Mouse (Mus musculus): ENCODE data around the gene Ccdc81. TPM values are rescaled to one million over a fixed set of nuclear protein-coding genes. Genes with fewer than 3 reads are reported as not detected.

Gene Ccdc81
- total RNA-seq, 2 experiments from 2014 or later: 0.10 TPM; not detected in 1

GRCm38 (mm10) chr7:89879686-89880085, 23.7 kb downstream of the Ccdc81 start:
- intact Hi-C loops (cut with DNase I): no loop called here

GRCm38 (mm10) chr7:89867221-89867620, 36.2 kb downstream of the Ccdc81 start:
- intact Hi-C loops (cut with DNase I): no loop called here
- DNase-seq: no peak

More at GRCm38 (mm10) chr7:89879686-89880085, 23.7 kb downstream of the Ccdc81 start:
- DNase-seq: peak; percentile 22 to 46

- no peak for DNase-seq
- intact Hi-C loops (cut with DNase I): no loop called here
These were observed 38.7 kb downstream of the Ccdc81 start for GRCm38 (mm10) chr7:89864769-89865168.

- DNase-seq: peak; percentile 40 to 52
- intact Hi-C loops (cut with DNase I): no loop called here
These were observed 46.8 kb downstream of the Ccdc81 start for GRCm38 (mm10) chr7:89856440-89857217.

- intact Hi-C loops (cut with DNase I): no loop called here
- no peak for DNase-seq
These were observed 48.2 kb downstream of the Ccdc81 start for GRCm38 (mm10) chr7:89855196-89855595.

GRCm38 (mm10) chr7:89853131-89853530, 50.3 kb downstream of the Ccdc81 start:
- DNase-seq: no peak
- intact Hi-C loops (cut with DNase I): no loop called here

GRCm38 (mm10) chr7:89852158-89853095, 51.0 kb downstream of the Ccdc81 start:
- intact Hi-C loops (cut with DNase I): no loop called here
- DNase-seq: no peak

- intact Hi-C loops (cut with DNase I): no loop called here
- DNase-seq: no peak
These were observed 52.9 kb downstream of the Ccdc81 start for GRCm38 (mm10) chr7:89850510-89850909.

- no peak for DNase-seq
- intact Hi-C loops (cut with DNase I): no loop called here
These were observed 57.8 kb downstream of the Ccdc81 start for GRCm38 (mm10) chr7:89845669-89846068.

GRCm38 (mm10) chr7:89843533-89843932, 59.9 kb downstream of the Ccdc81 start:
- intact Hi-C loops (cut with DNase I): no loop called here
- peak; percentile 22 to 59 for DNase-seq

GRCm38 (mm10) chr7:89843121-89843520, 60.3 kb downstream of the Ccdc81 start:
- no peak for DNase-seq
- intact Hi-C loops (cut with DNase I): no loop called here

GRCm38 (mm10) chr7:89842404-89842715, 61.1 kb downstream of the Ccdc81 start:
- intact Hi-C loops (cut with DNase I): loop anchor here (1.0 kb wide), 1 partner anchor 342 kb away; no protein-coding TSS in a partner anchor
- DNase-seq: no peak

GRCm38 (mm10) chr7:89841670-89842403, 61.6 kb downstream of the Ccdc81 start:
- intact Hi-C loops (cut with DNase I): loop anchor here (1.0 kb wide), 1 partner anchor 342 kb away; no protein-coding TSS in a partner anchor
- peak; percentile 82 to 89 for DNase-seq

- DNase-seq: no peak
These were observed 63.7 kb downstream of the Ccdc81 start for GRCm38 (mm10) chr7:89839721-89840120.

GRCm38 (mm10) chr7:89837841-89838240, 65.6 kb downstream of the Ccdc81 start:
- DNase-seq: peak; percentile 24 to 56
- intact Hi-C loops (cut with DNase I): no loop called here

More at GRCm38 (mm10) chr7:89839721-89840120, 63.7 kb downstream of the Ccdc81 start:
- intact Hi-C loops (cut with DNase I): no loop called here

GRCm38 (mm10) chr7:89836676-89837075, 66.8 kb downstream of the Ccdc81 start:
- intact Hi-C loops (cut with DNase I): no loop called here
- no peak for DNase-seq

- DNase-seq: no peak
- intact Hi-C loops (cut with DNase I): no loop called here
These were observed 67.9 kb downstream of the Ccdc81 start for GRCm38 (mm10) chr7:89835566-89835965.

- intact Hi-C loops (cut with DNase I): no loop called here
- DNase-seq: no peak
These were observed 69.9 kb downstream of the Ccdc81 start for GRCm38 (mm10) chr7:89833521-89833920.

- peak in 1 of 2 experiments; percentile 27 for DNase-seq
- intact Hi-C loops (cut with DNase I): no loop called here
These were observed 74.2 kb downstream of the Ccdc81 start for GRCm38 (mm10) chr7:89829201-89829600.

- intact Hi-C loops (cut with DNase I): no loop called here
- no peak for DNase-seq
These were observed 74.9 kb downstream of the Ccdc81 start for GRCm38 (mm10) chr7:89828436-89829065.

All from heart, postnatal 14 days (tissue).